ENCODE assay signal across 8 mouse cellular contexts in the genomic region with DNA sequence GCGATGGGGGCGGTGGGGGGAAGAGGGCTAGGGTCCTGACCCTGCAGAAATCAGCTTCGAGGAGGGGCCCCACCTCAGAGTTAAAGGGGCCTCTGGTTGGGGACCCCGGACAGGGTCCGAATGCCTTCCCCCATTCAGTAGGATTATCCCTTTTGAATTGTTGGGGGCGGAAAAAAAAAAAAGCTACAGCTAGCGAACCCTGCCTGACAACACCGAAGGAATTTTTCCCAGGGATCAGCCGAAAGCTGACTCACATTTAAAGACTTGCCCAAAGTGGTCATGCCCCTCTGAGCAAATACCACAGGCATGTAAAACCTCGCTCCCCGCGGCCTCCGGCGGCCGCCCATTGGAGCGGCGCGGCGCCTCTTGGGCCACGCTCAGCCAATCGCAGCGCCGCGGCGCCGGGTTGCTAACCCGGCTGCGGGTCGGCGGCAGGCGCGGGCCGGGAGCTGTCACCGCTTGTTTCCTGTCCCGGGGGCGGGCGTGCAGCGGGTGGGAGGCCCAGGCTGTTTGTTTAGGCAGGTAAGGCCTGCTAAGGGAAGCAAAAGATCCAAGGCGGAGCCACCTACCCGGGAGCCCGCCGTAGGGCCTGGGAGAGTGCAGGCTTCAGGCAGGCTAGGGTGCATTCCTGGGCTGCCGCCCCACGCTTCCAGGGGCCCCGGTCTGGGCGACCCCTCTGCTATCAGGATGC.
A peak's percentile ranks its signal among the peaks of the same experiment; 100 is the strongest.
DNase-seq lines count a peak whose midpoint lies in the region; ATAC-seq and TF ChIP-seq lines count a peak whose summit lies in the region.

No protein-coding gene starts in this region.

- peak overlapping the region; percentile 82 for H3K9ac ChIP-seq in heart, embryonic 16.5 days (ENCODE audit: low read length)
- H3K9ac ChIP-seq in liver, embryonic 15.5 days = peak overlapping the region; percentile 75
- peak overlapping the region; percentile 72 for H3K9ac ChIP-seq in neural tube, embryonic 12.5 days
- H3K9ac ChIP-seq in stomach, postnatal 0 days (ENCODE audit: low read length) = peak overlapping the region; percentile 60

- H3K4me2 ChIP-seq in heart, embryonic 16.5 days (ENCODE audit: low read depth, low read length) = peak overlapping the region; percentile 82
- peak overlapping the region; percentile 94 for H3K4me2 ChIP-seq in liver, embryonic 15.5 days
- H3K4me2 ChIP-seq in neural tube, embryonic 12.5 days (replicated peaks) = peak overlapping the region; percentile 85
- peak overlapping the region; percentile 74 for H3K4me2 ChIP-seq in stomach, postnatal 0 days (replicated peaks; ENCODE audit: low read depth)

- H3K27me3 ChIP-seq in forebrain, embryonic 10.5 days (ENCODE audit: poor library complexity, severe bottlenecking) = peaks cover 17% of the 10 kb centered on the region
- H3K27me3 ChIP-seq in heart, embryonic 16.5 days (ENCODE audit: control insufficient read depth, insufficient read depth, low read length) = no peaks in the 10 kb centered on the region
- no peaks in the 10 kb centered on the region for H3K27me3 ChIP-seq in liver, embryonic 15.5 days
- H3K27me3 ChIP-seq in neural tube, embryonic 12.5 days (replicated peaks) = no peaks in the 10 kb centered on the region
- H3K27me3 ChIP-seq in stomach, postnatal 0 days (ENCODE audit: control insufficient read depth, insufficient read depth, low read length) = no peaks in the 10 kb centered on the region

- DNase-seq in CD8-positive naive resting alpha-beta T cell, adult 2 months (ENCODE audit: low read depth in 2 of 2, low spot score in 2 of 2) = peak; percentile 69 to 74
- peak; percentile 74 for DNase-seq in c-Kit-positive CD71-negative TER-119-negative erythroid progenitor cells, embryonic 14.5 days (ENCODE audit: low read depth)
- DNase-seq in forebrain, embryonic 10.5 days (ENCODE audit: extremely low spot score, low spot score) = peak; percentile 89
- DNase-seq in kidney, postnatal 25 days = peak; percentile 77 to 87
- DNase-seq in stomach, postnatal 0 days (ENCODE audit: low spot score) = peak; percentile 95

- TF ChIP-seq CTCF in stomach, postnatal 0 days (IDR thresholded peaks at IDR 0.05; ENCODE audit: low read depth) = no peak

- WGBS in forebrain, embryonic 10.5 days = under 1% methylated on average over 46 of the region's 46 CpGs
- under 1% methylated on average over 46 of the region's 46 CpGs for WGBS in heart, embryonic 16.5 days
- 2% methylated on average over 46 of the region's 46 CpGs for WGBS in liver, embryonic 15.5 days (ENCODE audit: insufficient replicate concordance)
- WGBS in neural tube, embryonic 12.5 days = 1% methylated on average over 46 of the region's 46 CpGs
- under 1% methylated on average over 46 of the region's 46 CpGs for WGBS in stomach, postnatal 0 days

- H3K36me3 ChIP-seq in forebrain, embryonic 10.5 days (replicated peaks) = no peaks in the 10 kb centered on the region
- H3K36me3 ChIP-seq in heart, embryonic 16.5 days (ENCODE audit: control insufficient read depth, insufficient read depth) = no peaks in the 10 kb centered on the region
- no peaks in the 10 kb centered on the region for H3K36me3 ChIP-seq in liver, embryonic 15.5 days (replicated peaks)
- H3K36me3 ChIP-seq in neural tube, embryonic 12.5 days = no peaks in the 10 kb centered on the region
- H3K36me3 ChIP-seq in stomach, postnatal 0 days (ENCODE audit: control insufficient read depth, insufficient read depth, low read length) = no peaks in the 10 kb centered on the region

- TF ChIP-seq EP300 in stomach, postnatal 0 days (optimal IDR thresholded peaks at IDR 0.05) = no peak

- H3K9me3 ChIP-seq in forebrain, embryonic 10.5 days = no peaks in the 10 kb centered on the region
- H3K9me3 ChIP-seq in heart, embryonic 16.5 days (replicated peaks; ENCODE audit: control insufficient read depth, low read length) = no peaks in the 10 kb centered on the region
- H3K9me3 ChIP-seq in liver, embryonic 15.5 days (replicated peaks) = no peaks in the 10 kb centered on the region
- H3K9me3 ChIP-seq in neural tube, embryonic 12.5 days = no peaks in the 10 kb centered on the region
- no peaks in the 10 kb centered on the region for H3K9me3 ChIP-seq in stomach, postnatal 0 days (ENCODE audit: control insufficient read depth, low read length)

- ATAC-seq in heart, embryonic 16.5 days (replicated peaks; ENCODE audit: extremely low read depth, insufficient read depth, low FRiP score) = peak; percentile 92
- peak; percentile 86 for ATAC-seq in liver, embryonic 15.5 days (ENCODE audit: insufficient read depth)
- ATAC-seq in neural tube, embryonic 12.5 days (ENCODE audit: low FRiP score, low read depth) = peak; percentile 93
- peak; percentile 90 for ATAC-seq in stomach, postnatal 0 days (ENCODE audit: low FRiP score, low TSS enrichment)

- peak overlapping the region; percentile 90 for H3K27ac ChIP-seq in forebrain, embryonic 10.5 days
- H3K27ac ChIP-seq in heart, embryonic 16.5 days (ENCODE audit: low read length) = peak overlapping the region; percentile 98
- peak overlapping the region; percentile 80 for H3K27ac ChIP-seq in liver, embryonic 15.5 days (replicated peaks)
- peak overlapping the region; percentile 50; the same call in 1 of the 2 replicates for H3K27ac ChIP-seq in neural tube, embryonic 12.5 days
- H3K27ac ChIP-seq in stomach, postnatal 0 days (replicated peaks) = peak overlapping the region; percentile 91

- peaks cover 59% of the 10 kb centered on the region for H3K4me1 ChIP-seq in forebrain, embryonic 10.5 days
- H3K4me1 ChIP-seq in heart, embryonic 16.5 days (ENCODE audit: control insufficient read depth, insufficient read depth, low read length) = peaks cover 37% of the 10 kb centered on the region
- H3K4me1 ChIP-seq in liver, embryonic 15.5 days (replicated peaks) = peaks cover 66% of the 10 kb centered on the region
- H3K4me1 ChIP-seq in neural tube, embryonic 12.5 days = peaks cover 19% of the 10 kb centered on the region
- H3K4me1 ChIP-seq in stomach, postnatal 0 days (replicated peaks; ENCODE audit: control insufficient read depth, insufficient read depth) = peaks cover 8% of the 10 kb centered on the region

- peak overlapping the region; percentile 50 for H3K4me3 ChIP-seq in forebrain, embryonic 10.5 days
- peak overlapping the region; percentile 57 for H3K4me3 ChIP-seq in heart, embryonic 16.5 days (ENCODE audit: low read length)
- peak overlapping the region; percentile 67 for H3K4me3 ChIP-seq in liver, embryonic 15.5 days (replicated peaks)
- H3K4me3 ChIP-seq in neural tube, embryonic 12.5 days = peak overlapping the region; percentile 48
- H3K4me3 ChIP-seq in stomach, postnatal 0 days (ENCODE audit: low read depth, low read length) = peak overlapping the region; percentile 39

Comparison
In these comparisons a context has a peak if more than half of its experiments do, and no peak if none do; other contexts are left out.
1. Peak in every context shown above with its lines: DNase-seq, ATAC-seq, H3K4me3 ChIP-seq and H3K27ac ChIP-seq.